Mouse (Mus musculus): ENCODE data around the gene Proser2. TPM values are rescaled to one million over a fixed set of nuclear protein-coding genes. Genes with fewer than 3 reads are reported as not detected.

The Proser2 gene
- polyA plus RNA-seq, 1 experiment, result 0.94 TPM

- no peak overlapping the region for H3K4me2 ChIP-seq (ENCODE audit: low read depth)
- H3K4me3 ChIP-seq, result no peak overlapping the region
- H3K36me3 ChIP-seq (ENCODE audit: control insufficient read depth, insufficient read depth), result no peaks in the 10 kb centered on the region
- no peaks in the 10 kb centered on the region for H3K79me2 ChIP-seq (ENCODE audit: control insufficient read depth, insufficient read depth)
- H3ac ChIP-seq (ENCODE audit: control insufficient read depth, insufficient read length), result no peak overlapping the region
- H3K27me3 ChIP-seq (ENCODE audit: control insufficient read depth, insufficient read depth, insufficient read length), result no peaks in the 10 kb centered on the region
- TF ChIP-seq E2F4 (IDR thresholded peaks at IDR 0.05; ENCODE audit: insufficient read depth) (no peak), USF1 (IDR thresholded peaks at IDR 0.05; ENCODE audit: low read depth) (no peak), SRF (IDR thresholded peaks at IDR 0.05; ENCODE audit: control insufficient read depth, insufficient read length, low read depth) (no peak), TCF12 (IDR thresholded peaks at IDR 0.05; ENCODE audit: insufficient read depth, poor library complexity, severe bottlenecking) (no peak), MAX (IDR thresholded peaks at IDR 0.05; ENCODE audit: low read depth) (no peak), POLR2AphosphoS2 (IDR thresholded peaks at IDR 0.05; ENCODE audit: insufficient read length, low read depth) (no peak), MYOD1 (IDR thresholded peaks at IDR 0.05; ENCODE audit: control insufficient read depth in 1 of 3, insufficient read length in 2 of 3, low read depth in 2 of 3) (no peak), TCF3 (IDR thresholded peaks at IDR 0.05; ENCODE audit: insufficient read length, low read depth) (no peak)
Measured at GRCm38 (mm10) chr2:6112619-6113018, 17.4 kb downstream of the Proser2 start.

GRCm38 (mm10) chr2:6105437-6105836, 24.6 kb downstream of the Proser2 start:
- no peak for TF ChIP-seq POLR2A (IDR thresholded peaks at IDR 0.05; ENCODE audit: insufficient read length, low read depth)
- TF ChIP-seq E2F4 (IDR thresholded peaks at IDR 0.05; ENCODE audit: insufficient read depth), result no peak
- TF ChIP-seq TCF12 (IDR thresholded peaks at IDR 0.05; ENCODE audit: insufficient read depth, poor library complexity, severe bottlenecking), result no peak
- TF ChIP-seq REST (IDR thresholded peaks at IDR 0.05; ENCODE audit: insufficient read depth, insufficient read length), result no peak
- TF ChIP-seq MYOD1 (IDR thresholded peaks at IDR 0.05; ENCODE audit: control insufficient read depth in 1 of 3, insufficient read length in 2 of 3, low read depth in 2 of 3), result no peak
- no peak for TF ChIP-seq TCF3 (IDR thresholded peaks at IDR 0.05; ENCODE audit: insufficient read length, low read depth)
- TF ChIP-seq SRF (IDR thresholded peaks at IDR 0.05; ENCODE audit: control insufficient read depth, insufficient read length, low read depth), result no peak
- TF ChIP-seq MYOG (IDR thresholded peaks at IDR 0.05; ENCODE audit: control insufficient read depth in 1 of 3, insufficient read depth in 1 of 3, insufficient read length in 2 of 3, low read depth in 2 of 3), result no peak
- no peak for TF ChIP-seq POLR2AphosphoS2 (IDR thresholded peaks at IDR 0.05; ENCODE audit: insufficient read length, low read depth)
- TF ChIP-seq MAX (IDR thresholded peaks at IDR 0.05; ENCODE audit: low read depth), result no peak
- TF ChIP-seq CEBPB (IDR thresholded peaks at IDR 0.05; ENCODE audit: insufficient read depth, poor library complexity, severe bottlenecking), result no peak
- TF ChIP-seq USF1 (IDR thresholded peaks at IDR 0.05; ENCODE audit: low read depth), result no peak
- H3K27me3 ChIP-seq (ENCODE audit: control insufficient read depth, insufficient read depth, insufficient read length), result no peaks in the 10 kb centered on the region
- no peaks in the 10 kb centered on the region for H3K36me3 ChIP-seq (ENCODE audit: control insufficient read depth, insufficient read depth)
- H3K4me3 ChIP-seq, result no peak overlapping the region
- H3K79me2 ChIP-seq (ENCODE audit: control insufficient read depth, insufficient read depth), result no peaks in the 10 kb centered on the region
- H3K4me2 ChIP-seq (ENCODE audit: low read depth), result no peak overlapping the region
- no peak overlapping the region for H3ac ChIP-seq (ENCODE audit: control insufficient read depth, insufficient read length)

- TF ChIP-seq E2F4 (IDR thresholded peaks at IDR 0.05; ENCODE audit: insufficient read depth) (no peak), TCF3 (IDR thresholded peaks at IDR 0.05; ENCODE audit: insufficient read length, low read depth) (no peak), POLR2A (IDR thresholded peaks at IDR 0.05; ENCODE audit: insufficient read length, low read depth) (no peak), POLR2AphosphoS2 (IDR thresholded peaks at IDR 0.05; ENCODE audit: insufficient read length, low read depth) (no peak), MYOG (IDR thresholded peaks at IDR 0.05; ENCODE audit: control insufficient read depth in 1 of 3, insufficient read depth in 1 of 3, insufficient read length in 2 of 3, low read depth in 2 of 3) (no peak), SRF (IDR thresholded peaks at IDR 0.05; ENCODE audit: control insufficient read depth, insufficient read length, low read depth) (no peak), REST (IDR thresholded peaks at IDR 0.05; ENCODE audit: insufficient read depth, insufficient read length) (no peak), CEBPB (IDR thresholded peaks at IDR 0.05; ENCODE audit: insufficient read depth, poor library complexity, severe bottlenecking) (no peak), MYOD1 (IDR thresholded peaks at IDR 0.05; ENCODE audit: control insufficient read depth in 1 of 3, insufficient read length in 2 of 3, low read depth in 2 of 3) (no peak), MAX (IDR thresholded peaks at IDR 0.05; ENCODE audit: low read depth) (no peak), TCF12 (IDR thresholded peaks at IDR 0.05; ENCODE audit: insufficient read depth, poor library complexity, severe bottlenecking) (no peak), USF1 (IDR thresholded peaks at IDR 0.05; ENCODE audit: low read depth) (no peak)
- Histone ChIP-seq H3K27me3 (ENCODE audit: control insufficient read depth, insufficient read depth, insufficient read length) (no peaks in the 10 kb centered on the region), H3ac (ENCODE audit: control insufficient read depth, insufficient read length) (no peak overlapping the region), H3K4me3 (no peak overlapping the region), H3K4me2 (ENCODE audit: low read depth) (no peak overlapping the region), H3K79me2 (ENCODE audit: control insufficient read depth, insufficient read depth) (no peaks in the 10 kb centered on the region), H3K36me3 (ENCODE audit: control insufficient read depth, insufficient read depth) (no peaks in the 10 kb centered on the region)
Measured at GRCm38 (mm10) chr2:6100755-6101154, 29.3 kb downstream of the Proser2 start.

GRCm38 (mm10) chr2:6100027-6100749, 29.8 kb downstream of the Proser2 start:
- H3K27me3 ChIP-seq (ENCODE audit: control insufficient read depth, insufficient read depth, insufficient read length), result no peaks in the 10 kb centered on the region
- no peaks in the 10 kb centered on the region for H3K36me3 ChIP-seq (ENCODE audit: control insufficient read depth, insufficient read depth)
- H3ac ChIP-seq (ENCODE audit: control insufficient read depth, insufficient read length), result no peak overlapping the region
- no peak overlapping the region for H3K4me3 ChIP-seq
- TF ChIP-seq CEBPB (IDR thresholded peaks at IDR 0.05; ENCODE audit: insufficient read depth, poor library complexity, severe bottlenecking) (no peak), MYOG (IDR thresholded peaks at IDR 0.05; ENCODE audit: control insufficient read depth in 1 of 3, insufficient read depth in 1 of 3, insufficient read length in 2 of 3, low read depth in 2 of 3) (no peak), SRF (IDR thresholded peaks at IDR 0.05; ENCODE audit: control insufficient read depth, insufficient read length, low read depth) (no peak), E2F4 (IDR thresholded peaks at IDR 0.05; ENCODE audit: insufficient read depth) (no peak), MAX (IDR thresholded peaks at IDR 0.05; ENCODE audit: low read depth) (no peak), TCF3 (IDR thresholded peaks at IDR 0.05; ENCODE audit: insufficient read length, low read depth) (no peak), REST (IDR thresholded peaks at IDR 0.05; ENCODE audit: insufficient read depth, insufficient read length) (no peak), POLR2AphosphoS2 (IDR thresholded peaks at IDR 0.05; ENCODE audit: insufficient read length, low read depth) (no peak), POLR2A (IDR thresholded peaks at IDR 0.05; ENCODE audit: insufficient read length, low read depth) (no peak), MYOD1 (IDR thresholded peaks at IDR 0.05; ENCODE audit: control insufficient read depth in 1 of 3, insufficient read length in 2 of 3, low read depth in 2 of 3) (no peak), TCF12 (IDR thresholded peaks at IDR 0.05; ENCODE audit: insufficient read depth, poor library complexity, severe bottlenecking) (no peak), USF1 (IDR thresholded peaks at IDR 0.05; ENCODE audit: low read depth) (no peak)
- no peaks in the 10 kb centered on the region for H3K79me2 ChIP-seq (ENCODE audit: control insufficient read depth, insufficient read depth)
- peak overlapping the region; percentile 45 for H3K4me2 ChIP-seq (ENCODE audit: low read depth)
